Mouse (Mus musculus) neutrophil, adult 83 days (primary cell): ENCODE measurements around the gene Klhl18. TPM values are rescaled to one million over a fixed set of nuclear protein-coding genes. Genes with fewer than 3 reads are reported as not detected.

Source experiments
- total RNA-seq, 2 experiments: library from RNA; stranded (reverse); gene quantifications; one replicate each; pipeline ENCODE4 v1.2.4; 2023

The Klhl18 gene
- total RNA-seq = 10 to 100 TPM; 26.5 to 33.3 TPM

GRCm38 (mm10) chr9:110476124-110477091, at the start of gene Klhl18, which contains the start of gene Kif9:
Klhl18 (minus strand) TSS chr9:110476694.
Kif9 (plus strand) TSS chr9:110476958.

GRCm38 (mm10) chr9:110419511-110420112, 56.9 kb downstream of the Klhl18 start, which contains the start of gene Ngp:
Ngp (plus strand) TSS chr9:110419747.

GRCm38 (mm10) chr9:110408099-110408773, 68.3 kb downstream of the Klhl18 start, which contains the start of gene Ptpn23:
Ptpn23 (minus strand) TSS chr9:110408213.

Other genes with a start within 250 kb of the Klhl18 start
- under 1 TPM; 0.22 to 0.35 TPM for gene Cspg5, start 232.9 kb downstream of the Klhl18 start, total RNA-seq
- gene Elp6, start 171.5 kb downstream of the Klhl18 start, total RNA-seq = 1 to 10 TPM; 3.4 to 4.1 TPM
- 10 to 100 TPM; 24.4 to 28.4 TPM for gene Scap, start 143.4 kb downstream of the Klhl18 start, total RNA-seq
- 10 to 100 TPM; 24.0 to 37.9 TPM for gene Ptpn23, start 68.5 kb downstream of the Klhl18 start, total RNA-seq
- gene Ngp, start 56.9 kb downstream of the Klhl18 start, total RNA-seq = over 10,000 TPM; 16,812 to 17,778 TPM
- gene Kif9, start 264 bp upstream of the Klhl18 start, total RNA-seq = 1 to 10 TPM; 1.2 to 1.3 TPM
- 100 to 1,000 TPM in 1 of 2 experiments, 10 to 100 TPM in 1; 86.6 to 102 TPM for gene Setd2, start 55.9 kb upstream of the Klhl18 start, total RNA-seq
- gene Nradd, start 147.8 kb upstream of the Klhl18 start, total RNA-seq = 1 to 10 TPM; 8.0 to 8.6 TPM
- 100 to 1,000 TPM; 266 to 300 TPM for gene Nbeal2, start 177.5 kb upstream of the Klhl18 start, total RNA-seq
- gene Ccdc12, start 179.8 kb upstream of the Klhl18 start, total RNA-seq = 100 to 1,000 TPM; 128 to 154 TPM